Mouse (Mus musculus): ENCODE results near the gene Fam193b. TPM values are rescaled to one million over a fixed set of nuclear protein-coding genes. Genes with fewer than 3 reads are reported as not detected.

Gene Fam193b
- total RNA-seq, 1 experiment from 2014 or later: 75.2 TPM

- DNase-seq: no peak
These were observed 42.8 kb downstream of the Fam193b start for GRCm38 (mm10) chr13:55527834-55528772.

- DNase-seq: no peak
These were observed 43.7 kb downstream of the Fam193b start for GRCm38 (mm10) chr13:55527212-55527611.

DNA sequence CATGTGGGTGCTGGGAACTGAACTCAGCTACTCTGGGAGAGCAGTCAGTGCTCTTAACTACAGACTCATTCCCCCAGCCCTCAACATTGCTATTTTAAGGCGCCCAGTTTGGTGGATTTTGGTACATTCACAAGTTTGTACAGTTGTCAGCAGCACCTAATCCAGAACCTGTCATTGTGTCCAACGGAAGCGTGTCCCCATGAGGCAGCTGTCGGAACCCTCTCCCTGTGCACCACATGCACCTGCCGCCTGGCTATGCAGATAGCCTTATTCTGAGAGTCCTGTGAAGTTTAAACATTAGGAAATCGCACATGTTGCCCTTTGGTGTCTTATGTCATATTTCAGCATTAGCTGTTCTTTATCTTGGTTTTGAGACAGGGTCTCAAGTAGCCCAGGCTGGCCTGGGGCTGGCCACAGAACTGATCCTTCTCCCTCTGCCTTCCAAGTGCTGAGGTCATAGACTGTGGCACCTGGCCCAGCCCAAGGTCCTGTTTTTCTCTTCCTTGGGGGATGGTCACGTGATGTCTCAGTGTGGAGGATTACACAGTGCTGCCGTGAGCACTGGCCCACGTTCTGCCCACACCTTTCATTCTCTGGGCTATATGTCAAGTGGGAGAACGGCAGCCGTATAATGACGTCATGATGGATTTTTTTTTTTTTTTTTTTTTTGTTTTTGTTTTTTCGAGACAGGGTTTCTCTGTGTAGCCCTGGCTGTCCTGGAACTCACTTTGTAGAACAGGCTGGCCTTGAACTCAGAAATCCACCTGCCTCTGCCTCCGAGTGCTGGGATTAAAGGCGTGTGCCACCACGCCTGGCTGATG is 45.0 kb downstream of the Fam193b start:
- no peak for DNase-seq

GRCm38 (mm10) chr13:55523951-55524600 is 46.8 kb downstream of the Fam193b start:
- DNase-seq: no peak

DNA sequence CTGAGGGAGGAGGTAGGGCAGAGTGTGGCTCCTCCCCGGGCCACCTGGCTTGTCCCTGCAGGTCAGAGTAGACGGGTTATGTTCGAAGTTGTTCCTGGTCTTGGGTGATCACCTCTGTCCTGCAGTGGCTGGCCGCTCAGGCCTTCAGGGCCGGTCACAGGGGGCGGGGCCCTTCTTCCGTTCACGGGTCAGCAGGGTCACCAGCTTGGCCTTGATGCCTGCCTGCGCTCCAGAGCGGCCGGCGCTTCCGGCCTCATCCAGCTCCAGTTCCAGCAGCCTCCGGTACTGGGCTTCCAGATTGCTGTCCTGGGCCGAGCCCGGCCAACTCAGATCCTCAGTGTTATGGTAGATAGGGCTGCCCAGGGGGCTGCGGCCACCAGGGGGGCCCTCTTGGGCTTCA is 47.6 kb downstream of the Fam193b start:
- DNase-seq: peak; percentile 52

- DNase-seq: no peak
These were observed 48.2 kb downstream of the Fam193b start for GRCm38 (mm10) chr13:55522730-55523129.

GRCm38 (mm10) chr13:55519606-55520005 is 51.3 kb downstream of the Fam193b start:
- no peak for DNase-seq

- peak; percentile 91 for DNase-seq
These were observed 54.0 kb downstream of the Fam193b start for GRCm38 (mm10) chr13:55516955-55517354.

GRCm38 (mm10) chr13:55513828-55514227 is 57.1 kb downstream of the Fam193b start:
- DNase-seq: no peak

GRCm38 (mm10) chr13:55513111-55513748 is 57.7 kb downstream of the Fam193b start, which contains the start of gene Pdlim7:
Gene Pdlim7 (minus strand): TSS chr13:55513676.
- peak; percentile 90 for DNase-seq

DNA sequence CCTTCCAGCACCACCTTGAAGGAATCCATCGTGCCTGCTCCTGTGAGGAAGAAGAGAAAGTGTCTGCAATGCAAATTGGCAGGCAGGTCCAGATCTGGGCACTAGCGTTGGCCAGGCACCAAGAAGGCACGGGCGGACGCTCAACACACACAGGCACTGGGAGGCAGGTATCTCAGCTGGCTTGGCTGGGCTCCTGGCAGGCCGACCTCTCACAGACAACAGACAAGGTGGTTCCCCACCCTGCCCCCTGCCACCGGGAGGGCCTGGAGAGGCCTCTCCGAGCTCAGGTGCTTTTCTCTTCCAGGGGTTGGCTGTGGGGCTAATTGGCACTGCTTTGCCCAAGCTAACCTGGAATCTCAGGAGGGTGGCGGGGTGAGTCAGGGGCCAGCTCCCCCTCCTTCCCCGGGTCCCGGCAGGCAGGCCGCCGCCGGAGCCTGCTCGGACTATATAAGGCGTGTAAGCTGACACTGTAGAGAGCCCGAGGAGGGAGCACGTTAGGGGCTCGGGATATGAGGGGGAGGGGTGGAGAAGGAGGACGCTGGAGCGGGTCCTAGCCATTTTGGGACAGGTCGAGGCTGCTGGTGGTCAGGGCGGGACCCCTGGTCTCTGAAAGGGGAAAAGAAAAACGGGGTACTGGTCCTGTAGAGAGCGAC is 58.4 kb downstream of the Fam193b start:
- DNase-seq: peak; percentile 54

- no peak for DNase-seq
These were observed 59.4 kb downstream of the Fam193b start for GRCm38 (mm10) chr13:55511492-55511861.

- DNase-seq: peak; percentile 73
These were observed 60.0 kb downstream of the Fam193b start for GRCm38 (mm10) chr13:55510668-55511491.

DNA sequence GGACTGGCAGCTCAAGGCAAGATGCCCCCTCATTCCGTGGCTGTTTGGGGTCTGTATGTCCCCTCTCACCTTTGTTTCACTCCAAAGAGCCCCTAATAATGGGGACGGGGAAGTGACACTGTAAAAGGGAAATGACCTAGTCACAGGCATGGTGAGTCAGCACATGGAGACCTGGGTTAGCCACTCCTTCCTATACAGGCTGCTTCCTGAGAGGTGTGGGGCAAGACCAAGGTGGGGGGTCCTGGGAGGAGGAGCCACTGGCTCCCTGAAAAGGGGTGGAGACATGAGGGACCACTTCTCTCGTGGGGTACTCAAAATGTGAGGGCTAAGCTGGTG is 60.6 kb downstream of the Fam193b start:
- no peak for DNase-seq

GRCm38 (mm10) chr13:55508531-55508930 is 62.4 kb downstream of the Fam193b start:
- DNase-seq: no peak

DNA sequence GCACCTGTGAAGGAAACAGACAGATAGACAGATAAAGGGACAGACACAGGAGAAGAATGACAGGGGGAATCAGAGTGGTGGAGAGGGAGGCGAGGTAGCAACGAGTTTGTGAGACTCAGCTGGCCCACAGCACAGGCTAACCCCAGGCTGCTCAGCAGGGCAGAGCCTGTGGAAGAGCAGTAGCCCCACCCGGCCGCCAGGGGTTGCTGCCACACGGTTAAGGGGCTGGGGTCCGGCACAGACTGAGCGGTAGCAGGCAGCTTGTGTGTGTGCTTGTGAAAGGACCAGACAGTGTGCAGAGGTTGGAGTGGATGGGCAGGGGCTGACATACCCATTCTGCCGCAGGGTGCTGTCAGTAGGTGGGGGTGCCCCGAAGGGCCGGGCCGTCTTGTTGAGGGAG is 63.0 kb downstream of the Fam193b start:
- DNase-seq: no peak

GRCm38 (mm10) chr13:55506697-55507096 is 64.2 kb downstream of the Fam193b start:
- no peak for DNase-seq

DNA sequence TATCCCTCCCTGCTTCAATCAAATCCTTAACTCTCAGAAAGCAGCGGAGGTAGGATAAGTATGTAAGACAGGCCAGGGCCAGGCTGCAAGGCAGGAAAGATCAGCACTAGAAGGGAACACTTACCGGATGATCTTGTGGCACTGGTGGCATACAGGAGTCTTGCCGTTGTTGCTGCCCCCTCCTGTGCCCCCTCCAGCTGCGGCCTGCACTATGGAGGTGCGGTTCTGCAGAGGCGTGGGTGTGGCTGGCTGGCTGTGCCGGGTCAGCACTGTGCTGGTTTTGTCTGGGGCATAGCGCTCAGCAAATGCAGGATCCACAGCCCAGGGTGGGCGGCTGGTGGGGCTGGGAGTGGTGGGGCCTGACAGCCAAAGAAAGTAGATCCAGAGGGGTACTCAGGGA is 65.1 kb downstream of the Fam193b start:
- no peak for DNase-seq

DNA sequence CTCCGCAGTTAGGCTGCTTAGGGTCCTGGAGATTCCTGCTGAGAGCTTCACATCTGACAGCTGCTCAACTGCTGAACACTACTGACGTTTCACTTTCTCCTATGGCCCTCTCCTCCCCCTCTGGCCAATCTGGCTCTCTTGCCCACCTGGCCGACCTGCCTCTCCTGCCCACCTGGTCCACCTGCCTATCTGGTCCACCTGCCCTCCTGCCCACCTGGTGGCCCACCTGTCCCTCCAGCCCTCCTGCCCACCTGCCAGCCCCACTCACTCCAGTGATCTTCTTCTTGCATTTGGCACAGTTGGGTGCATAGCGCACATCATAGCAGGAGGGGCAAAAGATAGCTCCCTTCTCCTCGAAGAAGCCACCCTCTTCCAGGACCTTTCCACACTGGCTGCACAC is 66.5 kb downstream of the Fam193b start:
- DNase-seq: no peak

DNA sequence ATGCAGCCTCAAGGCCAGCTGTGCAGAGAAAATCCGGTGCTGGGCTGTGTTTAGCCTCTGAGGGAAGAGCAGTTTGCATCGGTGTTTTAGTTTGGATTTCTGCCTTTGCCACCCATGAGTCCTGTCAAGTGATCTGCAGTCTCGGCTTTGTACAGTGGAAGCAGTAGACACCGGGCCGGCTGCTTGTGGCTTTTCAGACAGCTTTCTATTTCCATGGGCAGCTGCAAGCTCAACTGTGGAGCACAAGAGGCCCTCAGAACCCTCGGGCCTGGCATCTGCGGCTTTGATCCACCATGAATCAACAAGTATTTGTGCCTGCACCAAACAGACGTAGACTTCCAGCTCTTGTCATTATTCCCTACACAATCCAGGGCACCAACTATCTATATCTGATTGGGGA is 68.5 kb downstream of the Fam193b start:
- no peak for DNase-seq

DNA sequence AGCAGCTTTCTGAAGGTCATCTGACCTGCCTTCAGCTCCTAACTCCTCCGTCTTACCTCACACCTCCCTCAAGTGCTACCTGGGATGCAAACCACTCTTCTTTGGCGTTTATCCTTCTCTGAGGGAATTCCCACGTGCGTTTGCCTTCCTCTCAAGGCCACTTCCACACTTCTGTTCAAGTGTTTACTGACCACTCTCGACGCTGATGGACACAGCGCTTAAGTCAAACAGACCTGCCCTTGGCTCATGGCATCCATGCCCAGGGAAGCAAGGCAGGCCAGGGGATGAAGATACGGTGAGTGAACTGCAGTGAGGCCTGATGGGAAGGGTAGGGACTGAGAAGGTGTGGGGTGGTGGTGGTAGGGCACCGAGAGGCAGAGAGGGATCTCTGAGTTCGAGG is 70.3 kb downstream of the Fam193b start:
- DNase-seq: no peak
